Mouse (Mus musculus) frontal cortex, postnatal 25 days (tissue): ENCODE measurements at regions not wholly inside any gene's neighbourhood (a gene's known extent, or its start where the extent isn't known, plus 50 kb on each side); places are given as distances from the start of the nearest gene placed in this dataset.

Experiments
- DNase-seq, 2 experiments: peaks; one replicate each; pipeline ENCODE4 v3.0.0; 2022; ENCODE audit warnings: low spot score in 2 of 2

GRCm38 (mm10) chr3:70215195-70215594, 207.8 kb downstream of the Otol1 start:
- DNase-seq: no peak

DNA sequence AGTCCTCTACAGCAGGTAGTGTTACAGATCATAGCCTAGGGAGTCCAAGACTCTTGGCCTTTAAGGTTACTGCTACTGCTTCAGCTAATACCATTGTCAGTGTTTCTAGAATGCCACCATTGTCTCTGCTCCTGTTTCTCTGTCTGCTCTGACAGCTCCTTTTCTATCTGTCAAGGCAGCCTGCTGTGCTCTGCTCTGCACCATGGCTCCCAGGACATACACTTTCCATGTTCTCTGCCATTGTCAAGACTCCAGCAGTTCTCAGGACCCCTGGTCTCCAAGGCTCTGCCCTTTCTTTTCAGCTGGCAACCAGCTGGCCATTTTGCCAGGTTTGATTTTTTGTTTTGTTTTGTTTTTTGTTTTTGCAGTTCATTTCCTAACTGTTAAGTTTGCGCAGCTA, 208.7 kb downstream of the Otol1 start:
- DNase-seq: no peak

GRCm38 (mm10) chr3:70218757-70219360, 211.4 kb downstream of the Otol1 start:
- no peak for DNase-seq

DNA sequence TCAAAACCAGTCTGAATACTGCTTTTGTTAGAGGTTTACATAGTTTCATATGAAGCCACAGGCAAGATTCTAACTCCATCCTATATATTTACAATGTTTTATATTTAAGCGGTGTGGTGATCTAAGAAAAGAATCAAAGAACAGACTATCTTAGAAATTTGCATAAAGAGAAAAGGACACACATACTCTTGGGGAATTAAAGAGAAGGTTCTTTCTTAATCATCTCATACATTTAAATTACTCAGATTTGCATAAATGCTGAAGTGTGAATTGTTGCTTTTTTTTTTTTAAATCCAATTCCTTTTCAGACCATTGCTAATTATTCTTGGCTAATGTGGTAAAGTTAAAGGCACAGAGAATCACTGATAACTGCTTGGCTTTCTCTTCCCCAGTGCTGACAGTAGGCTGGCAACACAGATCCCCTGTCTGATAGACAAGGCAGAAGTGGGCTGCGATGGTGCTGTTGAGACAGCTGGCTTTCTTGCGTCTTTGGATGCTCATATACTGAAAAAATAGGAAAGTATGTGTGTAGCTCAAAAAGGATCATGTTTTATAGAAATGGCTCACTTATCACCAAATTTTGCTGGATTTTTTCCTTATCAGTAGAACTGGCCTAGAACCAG, 216.1 kb downstream of the Otol1 start:
- no peak for DNase-seq

DNA sequence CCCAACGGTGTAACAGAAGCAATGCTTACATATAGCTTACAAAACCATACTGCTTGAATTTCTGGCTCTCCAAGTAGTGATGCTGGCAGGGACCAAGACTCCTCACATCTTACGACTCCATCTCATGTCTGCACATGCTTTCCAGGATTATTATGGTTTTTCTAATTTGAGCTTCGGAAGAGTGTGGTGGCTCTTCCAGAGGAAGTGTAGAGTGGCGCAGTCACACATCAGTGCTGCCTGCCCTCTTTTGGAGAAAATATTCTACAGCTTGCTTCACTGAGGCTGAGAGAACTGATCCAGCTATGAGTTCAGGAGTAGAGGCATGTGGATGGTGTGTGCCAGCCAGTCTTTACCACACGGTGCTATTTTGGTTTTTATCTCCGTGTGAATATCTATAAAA, 217.4 kb downstream of the Otol1 start:
- DNase-seq: no peak

GRCm38 (mm10) chr3:70227165-70227564, 219.8 kb downstream of the Otol1 start:
- no peak for DNase-seq

GRCm38 (mm10) chr3:70248655-70249054, 241.2 kb downstream of the Otol1 start:
- DNase-seq: no peak

DNA sequence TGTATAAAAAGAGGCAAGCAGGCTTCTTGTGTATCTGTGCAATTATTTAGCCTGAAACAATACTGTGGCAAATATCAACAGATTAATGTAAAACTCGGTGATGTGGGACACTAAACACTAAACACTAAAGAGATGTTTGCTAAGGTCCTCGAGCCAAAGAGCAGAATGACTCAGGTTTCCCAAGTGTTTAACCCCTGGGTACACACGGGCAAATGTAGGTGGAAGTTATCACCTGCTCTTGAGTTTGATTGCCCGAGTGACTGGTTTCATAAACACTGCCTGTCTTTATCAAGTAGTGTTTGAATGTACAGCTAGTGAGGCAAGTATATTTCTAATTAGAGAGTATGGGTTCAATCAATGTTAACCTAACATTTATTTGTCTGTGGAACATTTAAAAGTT, 242.5 kb downstream of the Otol1 start:
- DNase-seq: no peak

- no peak for DNase-seq
Measured at GRCm38 (mm10) chr3:70250733-70251132, 243.3 kb downstream of the Otol1 start.

- no peak for DNase-seq
Measured at GRCm38 (mm10) chr3:70263318-70263717, 255.9 kb downstream of the Otol1 start.

GRCm38 (mm10) chr3:70288590-70289388, 281.4 kb downstream of the Otol1 start:
- DNase-seq: no peak

DNA sequence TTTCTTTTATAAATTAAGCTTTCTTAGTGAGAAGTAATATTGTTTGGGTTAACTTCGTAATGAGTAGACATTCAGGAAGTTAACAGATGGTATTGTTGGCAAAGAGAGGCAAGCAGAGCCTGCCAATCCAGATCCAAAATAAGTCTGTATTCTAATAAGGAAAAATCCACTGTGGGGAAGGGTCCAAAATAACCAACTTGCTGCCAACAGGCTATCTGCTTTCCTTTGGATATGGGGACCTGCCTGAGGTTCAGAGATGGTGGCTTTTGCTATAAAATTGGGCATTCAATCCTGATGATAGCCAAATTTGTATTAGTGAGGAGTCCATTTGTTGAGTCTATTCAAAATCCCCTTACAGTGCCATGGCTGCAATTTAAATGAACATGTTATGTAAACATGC, 300.1 kb downstream of the Otol1 start:
- DNase-seq: no peak

- DNase-seq: no peak
Measured at GRCm38 (mm10) chr3:70308061-70308461, 300.6 kb downstream of the Otol1 start.

GRCm38 (mm10) chr3:70309304-70309703, 301.9 kb downstream of the Otol1 start:
- no peak for DNase-seq

- DNase-seq: no peak
Measured at GRCm38 (mm10) chr3:70311055-70311454, 303.6 kb downstream of the Otol1 start.

- no peak for DNase-seq
Measured at GRCm38 (mm10) chr3:70312034-70312433, 304.6 kb downstream of the Otol1 start.

- DNase-seq: no peak
Measured at GRCm38 (mm10) chr3:70313119-70313868, 305.9 kb downstream of the Otol1 start.

GRCm38 (mm10) chr3:70314239-70314638, 306.8 kb downstream of the Otol1 start:
- DNase-seq: no peak

GRCm38 (mm10) chr3:70318377-70318776, 311.0 kb downstream of the Otol1 start:
- no peak for DNase-seq

GRCm38 (mm10) chr3:70319139-70319538, 311.7 kb downstream of the Otol1 start:
- DNase-seq: no peak

DNA sequence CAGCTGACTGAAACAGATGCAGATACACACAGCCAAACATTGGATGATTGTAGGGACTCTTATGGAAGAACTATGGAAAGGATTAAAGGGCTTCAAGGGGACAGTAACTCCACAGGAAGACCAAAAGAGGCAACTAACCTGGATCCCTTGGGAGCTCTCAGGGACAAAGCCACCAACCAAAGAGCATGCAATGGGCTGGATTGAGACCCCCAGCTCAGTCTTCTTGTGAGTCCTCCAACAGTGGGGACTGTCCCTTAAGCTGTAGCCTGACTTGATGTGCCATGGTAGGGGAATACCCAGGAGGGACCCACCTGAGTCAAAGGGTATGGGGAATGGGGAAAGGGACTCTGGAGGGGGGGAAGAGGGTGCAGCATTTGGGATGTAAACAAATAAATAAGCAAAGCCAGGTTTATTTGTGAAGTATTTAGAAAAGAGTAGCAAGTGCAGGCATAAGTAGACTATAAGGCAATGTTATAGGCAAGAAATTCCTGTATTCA, 313.8 kb downstream of the Otol1 start:
- no peak for DNase-seq

DNA sequence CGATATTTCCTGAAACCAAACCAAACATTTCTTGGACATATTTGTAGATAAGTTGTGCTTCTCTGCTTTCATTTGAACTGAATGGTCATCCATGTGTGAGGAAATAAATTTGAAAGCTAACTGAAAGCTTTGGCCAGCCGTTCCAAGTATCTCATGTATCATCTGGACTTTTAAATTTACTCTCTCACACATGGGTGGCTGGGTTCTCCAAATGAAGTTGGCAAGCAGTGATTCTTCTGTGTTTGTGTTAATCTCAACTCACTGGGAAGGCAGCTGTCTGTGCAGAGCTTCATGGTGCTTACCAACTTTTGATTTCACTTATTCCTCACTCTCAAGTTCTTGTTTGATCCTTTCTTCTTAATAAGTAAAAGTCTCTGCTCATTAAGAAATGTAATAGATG, 317.3 kb downstream of the Otol1 start:
- no peak for DNase-seq
